Mouse (Mus musculus) activated CD4-positive, CD25-positive, alpha-beta regulatory T cell, adult 4 months (primary cell): Measurements from ENCODE around the gene Grtp1. TPM values are rescaled to one million over a fixed set of nuclear protein-coding genes. Genes with fewer than 3 reads are reported as not detected.

ENCODE experiments used
- ATAC-seq: one replicate; pipeline ENCODE4 v1.8.0; 2017
- polyA plus RNA-seq, 2 experiments: library from polyadenylated mRNA; unstranded; fragments of 100-300 nt; shearing (Covaris generic); gene quantifications; one replicate each; pipeline ENCODE4 v1.2.1; 2017

Grtp1 gene
- 1 to 10 TPM in 1 of 2 experiments, under 1 TPM in 1; 0.89 to 1.1 TPM for polyA plus RNA-seq

- ATAC-seq: peak; percentile 36
Observed at GRCm38 (mm10) chr8:13200301-13201012, at the start of gene Grtp1. Gene Grtp1, minus strand, starts transcription at chr8:13200620.

- no peak for ATAC-seq
Observed at GRCm38 (mm10) chr8:13244343-13244880, 44.0 kb upstream of the Grtp1 start.

GRCm38 (mm10) chr8:13242985-13243870 lies 42.8 kb upstream of the Grtp1 start:
- no peak for ATAC-seq

- ATAC-seq: no peak
Observed at GRCm38 (mm10) chr8:13240691-13241090, 40.3 kb upstream of the Grtp1 start.

- no peak for ATAC-seq
Observed at GRCm38 (mm10) chr8:13240055-13240454, 39.6 kb upstream of the Grtp1 start.

GRCm38 (mm10) chr8:13234803-13235202 lies 34.4 kb upstream of the Grtp1 start:
- no peak for ATAC-seq

- ATAC-seq: no peak
Observed at GRCm38 (mm10) chr8:13230471-13230870, 30.1 kb upstream of the Grtp1 start.

GRCm38 (mm10) chr8:13229802-13230201 lies 29.4 kb upstream of the Grtp1 start:
- ATAC-seq: no peak

GRCm38 (mm10) chr8:13228923-13229610 lies 28.6 kb upstream of the Grtp1 start:
- no peak for ATAC-seq

- no peak for ATAC-seq
Observed at GRCm38 (mm10) chr8:13227184-13227583, 26.8 kb upstream of the Grtp1 start.

GRCm38 (mm10) chr8:13226288-13226687 lies 25.9 kb upstream of the Grtp1 start:
- no peak for ATAC-seq

GRCm38 (mm10) chr8:13224426-13224825 lies 24.0 kb upstream of the Grtp1 start:
- no peak for ATAC-seq

GRCm38 (mm10) chr8:13218441-13218840 lies 18.0 kb upstream of the Grtp1 start:
- ATAC-seq: no peak

GRCm38 (mm10) chr8:13217986-13218385 lies 17.6 kb upstream of the Grtp1 start:
- ATAC-seq: no peak

- ATAC-seq: no peak
Observed at GRCm38 (mm10) chr8:13217093-13217492, 16.7 kb upstream of the Grtp1 start.

GRCm38 (mm10) chr8:13216386-13216785 lies 16.0 kb upstream of the Grtp1 start:
- no peak for ATAC-seq

- ATAC-seq: peak; percentile 94
Observed at GRCm38 (mm10) chr8:13213479-13214268, 13.3 kb upstream of the Grtp1 start.

GRCm38 (mm10) chr8:13209770-13210169 lies 9.3 kb upstream of the Grtp1 start:
- no peak for ATAC-seq

GRCm38 (mm10) chr8:13208627-13209355 lies 8.4 kb upstream of the Grtp1 start:
- no peak for ATAC-seq

GRCm38 (mm10) chr8:13206290-13206689 lies 5.9 kb upstream of the Grtp1 start:
- no peak for ATAC-seq

- ATAC-seq: no peak
Observed at GRCm38 (mm10) chr8:13205311-13205710, 4.9 kb upstream of the Grtp1 start.
